Mouse (Mus musculus): Measurements from ENCODE around the gene Prg3.

DNA sequence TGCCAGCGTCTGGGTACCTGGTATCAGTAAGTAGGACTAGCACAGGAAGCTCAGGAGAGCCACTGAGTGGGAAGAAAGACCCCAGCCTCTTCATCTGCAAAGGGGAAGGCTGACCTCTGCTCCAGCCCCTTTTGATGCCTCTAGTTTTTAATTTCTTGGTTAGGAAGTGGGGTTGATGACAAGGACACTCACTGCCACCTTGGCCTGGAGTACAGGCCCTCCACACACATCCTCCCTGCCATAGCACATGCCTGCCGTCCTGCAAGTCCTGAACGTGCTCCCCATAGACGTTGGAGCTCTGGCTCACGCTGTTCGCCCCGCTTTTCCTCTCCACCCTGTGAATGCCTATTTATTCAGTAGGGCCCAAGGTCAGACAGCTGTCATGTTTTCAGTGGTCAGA is 18.6 kb downstream of the Prg3 start:
- TF ChIP-seq CTCF (IDR thresholded peaks at IDR 0.05; ENCODE audit: control insufficient read depth, insufficient read depth, low read length) (no peak), POLR2A (IDR thresholded peaks at IDR 0.05; ENCODE audit: borderline replicate concordance, control insufficient read depth, low read depth, low read length) (no peak)

Measured in bone marrow, adult 2 months (tissue).